Comparison of ENCODE assay signal across 11 mouse cellular contexts in genomic region chr12:76444359-76444772, GRCm38 (mm10). TPM values are rescaled to one million over a fixed set of nuclear protein-coding genes. Genes with fewer than 3 reads are reported as not detected.
A peak's percentile ranks its signal among the peaks of the same experiment; 100 is the strongest.
DNase-seq lines count a peak whose midpoint lies in the region; ATAC-seq and TF ChIP-seq lines count a peak whose summit lies in the region.
"Had no signal": no experiment of that assay in that cellular context is flagged by ENCODE, and none has a peak within 500 bp of the region (broad histone marks: within the 10 kb centered on the region; RNA-seq: fewer than 3 reads in every experiment).

No protein-coding gene starts in this region.

- H3K4me3 ChIP-seq in heart, embryonic 13.5 days = peak overlapping the region; percentile 35
- H3K4me3 ChIP-seq in ES-E14 (ENCODE audit: insufficient read depth in 1 of 2, low read depth in 1 of 2, low read length in 2 of 2, poor library complexity in 1 of 2, severe bottlenecking in 1 of 2) = peak overlapping the region; percentile 70 to 80
- peak overlapping the region; percentile 26; the same call in 1 of the 2 replicates for H3K4me3 ChIP-seq in liver, embryonic 15.5 days (replicated peaks)
- no peak overlapping the region for H3K4me3 ChIP-seq in limb, embryonic 10.5 days
- no peak overlapping the region for H3K4me3 ChIP-seq in hindbrain, embryonic 16.5 days (ENCODE audit: low read length)
- H3K4me3 ChIP-seq: limb, embryonic 13.5 days had no signal

- ATAC-seq in heart, embryonic 13.5 days (ENCODE audit: extremely low read depth, insufficient number of reproducible peaks, low FRiP score, low TSS enrichment) = no peak
- ATAC-seq in liver, embryonic 15.5 days (ENCODE audit: insufficient read depth) = no peak
- no peak for ATAC-seq in hindbrain, embryonic 16.5 days

- H3K27ac ChIP-seq in heart, embryonic 13.5 days (replicated peaks) = no peak overlapping the region
- H3K27ac ChIP-seq in ES-E14 (ENCODE audit: insufficient read depth, low read depth, low read length, poor library complexity, severe bottlenecking) = peak overlapping the region; percentile 42
- H3K27ac ChIP-seq in liver, embryonic 15.5 days (replicated peaks) = no peak overlapping the region
- no peak overlapping the region for H3K27ac ChIP-seq in limb, embryonic 10.5 days
- H3K27ac ChIP-seq in hindbrain, embryonic 16.5 days (ENCODE audit: low read depth, low read length) = no peak overlapping the region
- H3K27ac ChIP-seq: limb, embryonic 13.5 days had no signal

- DNase-seq in heart, adult 9 months (ENCODE audit: low spot score in 2 of 2) = no peak
- peak; percentile 60 for DNase-seq in ES-E14 (ENCODE audit: low read depth, low spot score)
- DNase-seq in kidney, adult 11 months = peak; percentile 28
- DNase-seq in left cerebral cortex, postnatal 4 days = no peak
- DNase-seq in limb, embryonic 10.5 days (ENCODE audit: low spot score) = no peak
- DNase-seq: spleen, adult 18-20 months had no signal

- in situ Hi-C loops in ES-E14 (cut with MboI; ENCODE audit: low sequenced_read_pairs in 2 of 2, unreplicated experiment in 2 of 2) = no loop called here

- H3K4me2 ChIP-seq in heart, embryonic 13.5 days = peak overlapping the region; percentile 42
- H3K4me2 ChIP-seq in liver, embryonic 15.5 days = peak overlapping the region; percentile 21; the same call in 1 of the 2 replicates
- H3K4me2 ChIP-seq in hindbrain, embryonic 16.5 days (ENCODE audit: low read length) = no peak overlapping the region
- H3K4me2 ChIP-seq: limb, embryonic 13.5 days had no signal

- no peaks in the 10 kb centered on the region for H3K9me3 ChIP-seq in heart, embryonic 13.5 days
- no peaks in the 10 kb centered on the region for H3K9me3 ChIP-seq in ES-E14 (ENCODE audit: control insufficient read depth, insufficient read depth, low read depth, low read length)
- H3K9me3 ChIP-seq in liver, embryonic 15.5 days (replicated peaks) = no peaks in the 10 kb centered on the region
- no peaks in the 10 kb centered on the region for H3K9me3 ChIP-seq in limb, embryonic 10.5 days (replicated peaks)
- no peaks in the 10 kb centered on the region for H3K9me3 ChIP-seq in hindbrain, embryonic 16.5 days (ENCODE audit: control insufficient read depth, low read length)
- H3K9me3 ChIP-seq: limb, embryonic 13.5 days had no signal

- peaks cover 15% of the 10 kb centered on the region for H3K4me1 ChIP-seq in heart, embryonic 13.5 days
- peaks cover 0 to 4% of the 10 kb centered on the region in 2 experiments; a peak in 1 of 4 replicates for H3K4me1 ChIP-seq in ES-E14 (ENCODE audit: control insufficient read depth in 2 of 2, insufficient read depth in 2 of 2, low read length in 2 of 2, poor library complexity in 1 of 2)
- 0 out of 2 replicates have a peak, but pooled peaks cover 3% of the 10 kb centered on the region for H3K4me1 ChIP-seq in liver, embryonic 15.5 days (replicated peaks)
- H3K4me1 ChIP-seq in limb, embryonic 10.5 days = no peaks in the 10 kb centered on the region
- H3K4me1 ChIP-seq in hindbrain, embryonic 16.5 days (ENCODE audit: control insufficient read depth, insufficient read depth, low read depth, low read length) = no peaks in the 10 kb centered on the region
- H3K4me1 ChIP-seq: limb, embryonic 13.5 days had no signal

- H3K9ac ChIP-seq in heart, embryonic 13.5 days = no peak overlapping the region
- peak overlapping the region; percentile 71 for H3K9ac ChIP-seq in ES-E14 (ENCODE audit: insufficient read depth, low read depth, low read length, poor library complexity, severe bottlenecking)
- no peak overlapping the region for H3K9ac ChIP-seq in liver, embryonic 15.5 days
- no peak overlapping the region for H3K9ac ChIP-seq in hindbrain, embryonic 16.5 days (ENCODE audit: low read depth, low read length)
- H3K9ac ChIP-seq: limb, embryonic 13.5 days had no signal

- H3K27me3 ChIP-seq in heart, embryonic 13.5 days (replicated peaks) = no peaks in the 10 kb centered on the region
- no peaks in the 10 kb centered on the region for H3K27me3 ChIP-seq in liver, embryonic 15.5 days
- no peaks in the 10 kb centered on the region for H3K27me3 ChIP-seq in limb, embryonic 10.5 days (ENCODE audit: low read depth, poor library complexity, severe bottlenecking)
- no peaks in the 10 kb centered on the region for H3K27me3 ChIP-seq in hindbrain, embryonic 16.5 days (replicated peaks; ENCODE audit: control insufficient read depth, insufficient read depth, low read length)

- intact Hi-C loops in left cerebral cortex, postnatal 4 days (cut with DNase I) = no loop called here

- H3K36me3 ChIP-seq in heart, embryonic 13.5 days = no peaks in the 10 kb centered on the region
- peaks cover 10% of the 10 kb centered on the region for H3K36me3 ChIP-seq in ES-E14 (ENCODE audit: control insufficient read depth, insufficient read depth, low read length, poor library complexity, severe bottlenecking)
- no peaks in the 10 kb centered on the region for H3K36me3 ChIP-seq in liver, embryonic 15.5 days (replicated peaks)
- H3K36me3 ChIP-seq in limb, embryonic 10.5 days = no peaks in the 10 kb centered on the region
- no peaks in the 10 kb centered on the region for H3K36me3 ChIP-seq in hindbrain, embryonic 16.5 days (ENCODE audit: control insufficient read depth, insufficient read depth, low read length)
- H3K36me3 ChIP-seq: limb, embryonic 13.5 days had no signal

- WGBS in heart, embryonic 13.5 days = 52% methylated on average over 10 of the region's 10 CpGs
- WGBS in liver, embryonic 15.5 days (ENCODE audit: insufficient replicate concordance) = 44% methylated on average over 10 of the region's 10 CpGs
- 62% methylated on average over 10 of the region's 10 CpGs for WGBS in limb, embryonic 10.5 days
- WGBS in hindbrain, embryonic 16.5 days = 74% methylated on average over 10 of the region's 10 CpGs

TF ChIP-seq in ES-E14, 5 proteins besides CTCF, POLR2A, EP300 and RAD21:
- TF ChIP-seq ZNF384 (IDR thresholded peaks at IDR 0.05; ENCODE audit: low read depth, low read length) (no peak), ZC3H11A (IDR thresholded peaks at IDR 0.05; ENCODE audit: borderline replicate concordance, low read depth, low read length) (no peak), MAFK (IDR thresholded peaks at IDR 0.05; ENCODE audit: insufficient read depth, low read depth, low read length) (no peak), CHD2 (IDR thresholded peaks at IDR 0.05; ENCODE audit: low read depth, low read length) (no peak), HCFC1 (IDR thresholded peaks at IDR 0.05; ENCODE audit: borderline replicate concordance, insufficient read depth, low read length) (no peak)

RNA-seq across cellular contexts. Expression of gene Ppp1r36, which starts 27.0 kb away (rescaled TPM):
- polyA plus RNA-seq in heart, embryonic 13.5 days (2015; fragmentation: Nextera tagmentation; extraction: Ambion mirVana) = 2.0 and 3.1 TPM in 2 replicates
- total RNA-seq in ES-E14 (2012; rRNA removed) = 0.54 and 0.69 TPM in 2 replicates
- polyA plus RNA-seq in liver, embryonic 15.5 days (2015; fragmentation: Nextera tagmentation; extraction: Ambion mirVana) = 0.05 and 0.10 TPM in 2 replicates
- under 1 TPM; 0.48 to 0.88 TPM for total RNA-seq in left cerebral cortex, postnatal 4 days (2021)
- 1.0 and 2.2 TPM in 2 replicates for polyA plus RNA-seq in limb, embryonic 10.5 days (2016; fragmentation: Nextera tagmentation; extraction: Ambion mirVana)
- 1.3 and 2.1 TPM in 2 replicates for polyA plus RNA-seq in hindbrain, embryonic 16.5 days (2015; fragmentation: Nextera tagmentation; extraction: Ambion mirVana)
- total RNA-seq: heart, postnatal 25 days had no signal

RNA-seq across cellular contexts. Expression of gene Hspa2, which starts 40.4 kb away (rescaled TPM):
- 15.1 and 15.5 TPM in 2 replicates for polyA plus RNA-seq in heart, embryonic 13.5 days (2015; fragmentation: Nextera tagmentation; extraction: Ambion mirVana)
- 8.1 and 9.2 TPM in 2 replicates for total RNA-seq in ES-E14 (2012; rRNA removed)
- polyA plus RNA-seq in liver, embryonic 15.5 days (2015; fragmentation: Nextera tagmentation; extraction: Ambion mirVana) = 1.4 and 1.6 TPM in 2 replicates
- 10 to 100 TPM in 1 of 2 experiments, 1 to 10 TPM in 1; 10.0 to 11.3 TPM for total RNA-seq in left cerebral cortex, postnatal 4 days (2021)
- 4.8 and 4.9 TPM in 2 replicates for polyA plus RNA-seq in limb, embryonic 10.5 days (2016; fragmentation: Nextera tagmentation; extraction: Ambion mirVana)
- polyA plus RNA-seq in hindbrain, embryonic 16.5 days (2015; fragmentation: Nextera tagmentation; extraction: Ambion mirVana) = 9.5 and 10.2 TPM in 2 replicates

Comparison
In these comparisons a context has a peak if more than half of its experiments do, and no peak if none do; other contexts are left out.
1. H3K4me3 ChIP-seq: peak in heart, embryonic 13.5 days (single experiment), ES-E14 (2 of 2) and liver, embryonic 15.5 days (single experiment); none in limb, embryonic 10.5 days (single experiment) and hindbrain, embryonic 16.5 days (single experiment).
2. DNase-seq: peak in ES-E14 (single experiment) and kidney, adult 11 months (single experiment); none in heart, adult 9 months (0 of 2), left cerebral cortex, postnatal 4 days (single experiment) and limb, embryonic 10.5 days (single experiment).